Mouse (Mus musculus) bone marrow macrophage, adult 2 months (primary cell): ENCODE data around the gene Pdxk.

Source experiments
- CTCF ChIP-seq: IDR thresholded peaks from 2 replicates; pipeline ENCODE4 v1.5.1; 2012; ENCODE audit warnings: low read depth, mild to moderate bottlenecking, low read length, moderate library complexity
- POLR2A ChIP-seq: IDR thresholded peaks from 2 replicates; pipeline ENCODE4 v1.6.1; 2012; ENCODE audit warnings: mild to moderate bottlenecking, low read depth, low read length, borderline replicate concordance

- TF ChIP-seq CTCF (no peak), POLR2A (no peak)
Measured at GRCm38 (mm10) chr10:78399090-78399657, 65.6 kb downstream of the Pdxk start.
